Mouse (Mus musculus): ENCODE results near the gene Malrd1.

- TF ChIP-seq CTCF (IDR thresholded peaks at IDR 0.05; ENCODE audit: extremely low read depth, insufficient read depth, low read length) (no peak), POLR2A (IDR thresholded peaks at IDR 0.05; ENCODE audit: extremely low read depth, insufficient read depth, low read length) (no peak)
These were observed 258.5 kb downstream of the Malrd1 start for GRCm38 (mm10) chr2:15784818-15785217.

Measured in cortical plate, adult 2 months (tissue).